Mouse (Mus musculus): ENCODE results near the gene Hspa12a.

DNA sequence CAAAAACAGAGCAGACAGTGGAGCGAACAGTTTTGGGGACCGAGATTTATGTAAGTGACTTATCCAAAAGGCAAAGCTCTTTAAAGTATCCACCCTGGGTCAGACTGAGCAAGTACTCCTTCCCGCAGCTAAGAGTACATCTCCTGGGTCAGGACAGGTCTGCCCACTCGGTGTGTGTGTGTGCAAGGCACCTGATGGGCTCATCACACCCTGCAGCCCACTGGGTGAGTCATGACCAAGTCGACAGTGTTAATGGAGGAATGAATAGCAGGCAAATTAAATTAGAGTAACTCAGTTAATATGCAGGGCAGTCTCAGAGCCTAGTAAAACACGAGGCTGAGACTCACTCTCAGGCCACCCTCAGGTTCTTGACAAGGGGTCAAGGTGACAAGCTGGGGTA lies 134.6 kb downstream of the Hspa12a start:
- TF ChIP-seq CTCF (conservative IDR thresholded peaks at IDR 0.05; ENCODE audit: insufficient read depth, insufficient read length, low read depth, low read length) = no peak
- no peak for TF ChIP-seq POLR2A (IDR thresholded peaks at IDR 0.05; ENCODE audit: low read depth, low read length)

Data from kidney, adult 2 months (tissue).